Mouse (Mus musculus): Measurements from ENCODE around the gene Mbd5. TPM values are rescaled to one million over a fixed set of nuclear protein-coding genes. Genes with fewer than 3 reads are reported as not detected.

Mbd5 gene
- polyA plus RNA-seq, 1 experiment from 2014 or later, result 33.9 TPM

DNA sequence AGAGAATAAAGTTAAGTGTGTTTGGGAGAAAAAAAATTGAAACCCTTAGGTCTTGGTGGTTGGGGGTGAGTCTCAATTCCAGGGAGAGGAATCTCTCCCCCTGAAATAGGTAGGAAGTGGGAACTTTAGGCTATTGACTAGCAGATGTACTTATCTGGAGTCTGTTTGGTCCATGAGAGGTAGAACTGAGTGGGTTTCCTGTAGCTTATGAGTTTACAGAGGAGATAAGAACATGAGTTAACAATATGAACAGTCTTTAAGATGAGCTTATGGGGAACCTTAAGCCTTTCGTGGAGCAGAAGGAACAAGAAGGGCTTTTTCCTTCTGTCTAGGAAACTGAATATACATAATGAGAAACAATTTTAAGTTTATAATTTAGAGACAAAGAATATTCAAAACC, 404.8 kb downstream of the Mbd5 start:
- Histone ChIP-seq H3K4me2 (replicated peaks) (no peak overlapping the region), H3K4me3 (no peak overlapping the region), H3K27ac (replicated peaks) (no peak overlapping the region), H3K27me3 (no peaks in the 10 kb centered on the region), H3K36me3 (no peaks in the 10 kb centered on the region), H3K9me3 (no peaks in the 10 kb centered on the region), H3K4me1 (no peaks in the 10 kb centered on the region), H3K9ac (replicated peaks) (no peak overlapping the region)
- WGBS, result 89% methylated on average over 1 of the region's 1 CpGs
- no peak for ATAC-seq (replicated peaks)

DNA sequence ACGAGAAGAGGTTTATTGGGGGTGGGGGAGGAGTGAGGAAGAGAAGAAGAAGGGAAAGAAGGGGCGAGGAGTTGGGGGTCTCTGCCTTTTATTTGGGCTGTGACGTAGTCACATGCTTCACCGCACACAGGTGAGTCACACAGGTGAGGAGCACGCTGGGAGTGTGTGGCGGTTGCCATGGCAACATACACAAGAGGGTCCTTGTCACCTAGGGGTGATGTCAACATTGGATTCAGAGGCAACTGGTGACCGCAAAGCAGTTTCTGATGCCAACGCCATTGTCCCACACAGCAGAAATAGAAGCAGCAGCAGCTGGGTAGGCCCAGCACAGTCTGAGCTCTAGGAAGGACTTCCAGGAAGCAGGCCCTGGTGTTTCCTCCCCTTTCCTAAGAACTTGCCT, 406.6 kb downstream of the Mbd5 start:
- ATAC-seq (replicated peaks), result 0 out of 2 replicates have a peak, but pooled peaks have one; percentile 11
- Histone ChIP-seq H3K4me3 (no peak overlapping the region), H3K27ac (replicated peaks) (no peak overlapping the region), H3K4me1 (no peaks in the 10 kb centered on the region), H3K9ac (replicated peaks) (no peak overlapping the region), H3K27me3 (no peaks in the 10 kb centered on the region), H3K36me3 (no peaks in the 10 kb centered on the region), H3K9me3 (no peaks in the 10 kb centered on the region), H3K4me2 (replicated peaks) (no peak overlapping the region)
- 87% methylated on average over 8 of the region's 8 CpGs for WGBS

DNA sequence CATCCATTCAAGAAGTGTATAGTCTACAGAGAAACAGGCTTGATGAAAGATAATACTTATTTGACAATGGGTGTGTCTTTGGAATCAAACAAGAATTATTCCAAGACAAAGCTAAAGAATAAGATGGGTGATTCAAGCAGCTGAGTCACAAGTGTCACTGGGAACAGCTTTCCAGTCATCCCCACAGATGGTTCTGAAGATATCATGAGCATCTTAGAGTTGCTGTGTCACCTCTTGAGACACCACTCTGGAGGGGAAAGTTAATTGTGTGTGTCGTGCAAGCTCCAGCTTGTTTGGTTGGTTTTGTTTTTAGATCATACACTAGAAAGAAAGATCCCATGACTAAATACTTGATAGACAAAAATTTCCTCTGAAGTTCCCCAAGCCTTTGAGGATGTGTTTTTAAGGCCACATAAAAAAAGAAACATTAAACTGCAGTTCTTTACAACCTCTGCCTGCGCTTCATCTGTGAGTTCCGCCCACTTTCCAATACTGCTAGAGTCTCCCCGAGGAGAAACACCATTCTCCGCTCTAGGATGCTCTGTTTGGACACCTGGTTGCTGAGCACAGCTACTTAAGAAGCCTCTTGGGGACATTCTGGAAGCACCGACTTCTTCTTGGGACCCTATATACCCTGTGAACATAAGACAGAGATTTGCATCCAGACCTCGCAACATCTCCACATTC, 409.0 kb downstream of the Mbd5 start:
- no peak overlapping the region for H3K4me2 ChIP-seq (replicated peaks)
- H3K9me3 ChIP-seq, result no peaks in the 10 kb centered on the region
- 90% methylated on average over 7 of the region's 7 CpGs for WGBS
- no peaks in the 10 kb centered on the region for H3K4me1 ChIP-seq
- no peak for ATAC-seq (replicated peaks)
- no peak overlapping the region for H3K9ac ChIP-seq (replicated peaks)
- no peak overlapping the region for H3K27ac ChIP-seq (replicated peaks)
- no peaks in the 10 kb centered on the region for H3K27me3 ChIP-seq
- no peak overlapping the region for H3K4me3 ChIP-seq
- no peaks in the 10 kb centered on the region for H3K36me3 ChIP-seq

DNA sequence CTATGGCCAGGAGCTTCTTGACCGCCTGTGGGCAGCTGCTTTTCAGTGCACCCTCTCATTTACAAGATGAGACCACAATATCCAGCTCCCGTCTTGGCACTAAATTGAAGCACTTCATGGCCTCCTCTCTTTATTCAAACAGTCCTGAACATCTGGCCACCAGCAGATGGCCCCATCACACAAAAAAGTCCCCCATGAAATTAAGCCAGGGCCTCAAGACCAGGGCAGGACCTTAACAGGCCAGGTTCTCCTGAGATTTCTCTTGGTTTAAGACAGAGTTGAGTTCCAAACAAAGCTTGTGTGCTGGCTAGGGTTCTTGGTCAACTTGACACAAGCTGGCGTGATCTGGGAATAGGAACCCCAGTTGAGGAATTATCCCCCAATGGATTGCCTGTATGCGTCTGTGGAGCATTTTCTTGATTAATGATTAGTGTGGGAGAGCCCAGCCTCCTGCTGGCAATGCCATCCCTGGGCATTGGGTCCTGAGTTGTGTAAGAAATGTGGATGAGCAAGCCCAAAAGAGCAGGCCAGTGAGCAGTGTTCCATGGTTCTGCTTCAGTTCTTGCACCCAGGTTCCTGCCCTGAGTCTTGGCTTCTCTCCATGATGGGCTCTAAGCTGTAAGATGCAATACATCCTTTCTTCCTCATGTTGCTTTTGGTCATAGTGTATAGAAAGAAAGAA, 409.7 kb downstream of the Mbd5 start:
- H3K36me3 ChIP-seq, result no peaks in the 10 kb centered on the region
- H3K9me3 ChIP-seq, result no peaks in the 10 kb centered on the region
- no peak overlapping the region for H3K9ac ChIP-seq (replicated peaks)
- no peak overlapping the region for H3K4me2 ChIP-seq (replicated peaks)
- no peak overlapping the region for H3K27ac ChIP-seq (replicated peaks)
- H3K27me3 ChIP-seq, result no peaks in the 10 kb centered on the region
- WGBS, result 65% methylated on average over 4 of the region's 4 CpGs
- no peak overlapping the region for H3K4me3 ChIP-seq
- no peaks in the 10 kb centered on the region for H3K4me1 ChIP-seq
- ATAC-seq (replicated peaks), result no peak

DNA sequence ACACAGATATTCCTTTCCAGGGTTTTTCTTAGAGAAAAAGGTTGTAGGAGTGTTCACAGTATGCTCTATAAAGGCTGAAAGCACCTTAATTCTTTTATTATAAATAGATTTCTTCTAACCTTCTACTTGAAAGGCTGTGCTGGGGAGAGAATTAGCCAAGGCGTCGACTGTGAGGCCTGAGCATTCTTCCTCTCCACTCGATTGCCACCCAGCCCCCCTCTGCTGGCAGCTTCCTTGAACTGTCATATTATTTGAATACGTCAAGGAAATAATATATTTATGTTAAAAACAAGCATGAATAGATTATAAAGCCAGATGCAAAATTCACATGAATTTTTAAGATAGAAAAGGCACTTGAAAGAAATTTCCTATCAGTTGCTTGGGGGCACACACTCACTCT, 410.4 kb downstream of the Mbd5 start:
- no peaks in the 10 kb centered on the region for H3K4me1 ChIP-seq
- H3K36me3 ChIP-seq, result no peaks in the 10 kb centered on the region
- H3K9ac ChIP-seq (replicated peaks), result no peak overlapping the region
- no peak for ATAC-seq (replicated peaks)
- 66% methylated on average over 4 of the region's 4 CpGs for WGBS
- no peak overlapping the region for H3K4me3 ChIP-seq
- H3K27me3 ChIP-seq, result no peaks in the 10 kb centered on the region
- no peak overlapping the region for H3K4me2 ChIP-seq (replicated peaks)
- H3K9me3 ChIP-seq, result no peaks in the 10 kb centered on the region
- H3K27ac ChIP-seq (replicated peaks), result no peak overlapping the region

DNA sequence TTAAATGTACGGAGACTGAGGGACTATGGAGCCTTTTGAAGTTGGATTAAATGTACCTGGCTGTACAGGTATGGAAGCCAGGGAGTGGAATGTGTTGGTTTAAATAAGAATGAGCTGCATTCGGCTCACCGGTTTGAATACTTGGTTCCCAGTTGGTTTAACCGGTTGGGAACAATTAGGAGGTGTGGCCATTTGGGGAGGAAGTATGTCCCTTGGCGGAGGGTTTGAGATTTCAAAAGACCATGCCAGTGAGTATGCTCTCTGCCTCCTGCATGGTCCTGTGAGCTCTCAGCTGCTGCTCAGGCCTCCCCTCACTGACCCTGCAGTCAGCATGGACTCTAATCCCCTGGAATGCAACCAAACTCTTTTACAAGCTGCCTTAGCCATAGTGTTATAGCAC, 415.2 kb downstream of the Mbd5 start:
- ATAC-seq (replicated peaks), result no peak
- Histone ChIP-seq H3K27ac (replicated peaks) (no peak overlapping the region), H3K36me3 (no peaks in the 10 kb centered on the region), H3K4me2 (replicated peaks) (no peak overlapping the region), H3K9ac (replicated peaks) (no peak overlapping the region), H3K9me3 (no peaks in the 10 kb centered on the region), H3K27me3 (no peaks in the 10 kb centered on the region), H3K4me1 (no peaks in the 10 kb centered on the region), H3K4me3 (no peak overlapping the region)
- WGBS, result 41% methylated on average over 5 of the region's 5 CpGs

DNA sequence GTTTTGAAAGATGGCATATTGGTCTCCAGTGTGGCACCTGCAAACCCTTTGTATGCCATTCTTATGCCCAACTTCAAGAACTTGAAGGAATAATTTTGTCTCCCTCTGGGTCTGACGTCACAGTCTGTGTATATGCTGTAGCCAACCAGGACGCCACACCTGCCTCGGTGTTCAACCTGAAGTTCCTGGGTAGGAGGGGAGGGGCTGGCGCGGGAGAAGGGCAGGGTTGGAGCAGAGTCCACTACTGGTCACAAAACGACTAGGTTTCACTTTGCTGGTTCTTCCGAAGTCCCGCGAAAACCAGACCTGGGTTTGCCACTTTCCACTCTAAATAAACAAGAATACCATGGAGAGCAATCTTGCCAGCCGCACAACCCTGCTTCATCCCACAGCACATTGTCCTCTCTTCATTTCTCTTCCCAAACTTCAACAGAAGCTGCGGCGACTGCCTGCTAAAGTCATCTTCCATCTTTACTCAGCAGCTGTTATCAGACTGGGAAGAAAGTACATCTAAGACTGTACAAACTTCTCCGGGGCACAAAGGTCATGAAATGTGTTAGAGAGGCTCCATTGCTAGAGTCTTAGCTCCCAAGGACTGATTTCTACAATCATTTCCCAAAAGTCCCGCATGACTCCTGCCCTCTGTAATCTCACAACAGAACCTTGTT, 417.7 kb downstream of the Mbd5 start:
- WGBS, result 91% methylated on average over 14 of the region's 14 CpGs
- Histone ChIP-seq H3K4me2 (replicated peaks) (no peak overlapping the region), H3K4me1 (no peaks in the 10 kb centered on the region), H3K36me3 (no peaks in the 10 kb centered on the region), H3K27me3 (no peaks in the 10 kb centered on the region), H3K9me3 (no peaks in the 10 kb centered on the region), H3K27ac (replicated peaks) (no peak overlapping the region), H3K4me3 (no peak overlapping the region), H3K9ac (replicated peaks) (no peak overlapping the region)
- ATAC-seq (replicated peaks), result no peak

DNA sequence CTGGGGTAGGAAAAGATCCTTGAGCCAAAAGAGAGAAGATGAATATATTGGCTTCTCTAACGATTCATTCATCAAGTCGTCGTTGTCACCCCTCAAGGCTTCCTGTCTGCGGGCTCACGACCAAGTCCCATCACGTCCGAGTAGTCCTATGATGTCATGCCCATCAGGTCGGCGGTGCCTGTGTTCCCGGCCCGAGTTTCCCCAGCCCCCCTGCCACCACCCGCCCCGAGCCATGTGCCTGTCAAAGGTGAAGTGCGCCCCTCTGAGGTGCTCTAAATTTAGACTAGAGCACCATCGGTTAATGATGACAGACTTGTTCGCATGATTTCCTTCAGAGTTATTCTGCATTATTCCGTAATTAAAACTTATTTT, 418.2 kb downstream of the Mbd5 start:
- H3K36me3 ChIP-seq, result no peaks in the 10 kb centered on the region
- H3K4me1 ChIP-seq, result no peaks in the 10 kb centered on the region
- H3K9me3 ChIP-seq, result no peaks in the 10 kb centered on the region
- no peak overlapping the region for H3K4me2 ChIP-seq (replicated peaks)
- no peak overlapping the region for H3K9ac ChIP-seq (replicated peaks)
- ATAC-seq (replicated peaks), result no peak
- 72% methylated on average over 17 of the region's 17 CpGs for WGBS
- H3K27ac ChIP-seq (replicated peaks), result no peak overlapping the region
- no peaks in the 10 kb centered on the region for H3K27me3 ChIP-seq
- no peak overlapping the region for H3K4me3 ChIP-seq

DNA sequence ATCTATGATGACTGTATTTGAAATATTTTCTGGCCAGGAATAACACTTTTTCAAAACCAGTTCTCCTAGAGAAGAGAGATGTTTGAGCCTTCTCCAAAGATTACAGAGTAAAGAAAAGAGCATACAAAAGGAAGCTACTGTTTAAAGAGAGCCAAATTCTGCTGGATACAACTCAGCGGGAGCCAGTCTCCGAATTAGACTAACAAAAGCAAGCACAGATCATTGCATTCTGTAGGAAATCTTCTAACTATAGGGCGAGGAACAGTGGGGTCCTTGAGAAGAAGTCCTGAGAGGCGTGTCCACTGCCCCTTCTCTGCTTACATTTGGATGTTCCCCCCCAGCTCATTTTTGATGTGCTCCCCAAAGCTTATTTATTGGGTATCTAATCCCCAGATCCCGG, 422.3 kb downstream of the Mbd5 start:
- Histone ChIP-seq H3K9me3 (no peaks in the 10 kb centered on the region), H3K36me3 (no peaks in the 10 kb centered on the region), H3K4me1 (no peaks in the 10 kb centered on the region), H3K27me3 (no peaks in the 10 kb centered on the region), H3K27ac (replicated peaks) (no peak overlapping the region), H3K4me3 (no peak overlapping the region), H3K4me2 (replicated peaks) (no peak overlapping the region), H3K9ac (replicated peaks) (no peak overlapping the region)
- ATAC-seq (replicated peaks), result no peak
- 44% methylated on average over 5 of the region's 5 CpGs for WGBS

DNA sequence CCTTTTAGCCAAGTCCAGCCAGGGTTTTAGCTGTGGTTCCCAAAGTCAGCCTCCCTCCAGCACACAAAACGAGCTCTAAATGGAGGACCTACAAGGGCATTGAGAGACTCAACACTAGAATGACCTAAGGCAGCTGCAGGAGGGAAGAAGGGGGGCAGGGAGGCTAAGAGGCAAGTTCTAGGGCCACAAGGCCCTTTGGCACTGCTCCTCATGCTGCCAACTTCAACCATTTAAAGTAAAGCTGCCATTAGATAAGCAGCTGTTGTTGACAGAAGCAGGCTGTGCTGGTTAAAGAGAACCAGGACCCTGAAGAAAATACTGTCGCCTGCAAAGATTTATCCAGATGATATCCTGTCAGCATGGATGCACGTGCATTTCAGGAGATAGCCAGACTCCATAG, 423.3 kb downstream of the Mbd5 start:
- no peak overlapping the region for H3K4me2 ChIP-seq (replicated peaks)
- 62% methylated on average over 3 of the region's 3 CpGs for WGBS
- no peaks in the 10 kb centered on the region for H3K36me3 ChIP-seq

More for the DNA sequence above, 423.3 kb downstream of the Mbd5 start:
- Histone ChIP-seq H3K4me3 (no peak overlapping the region), H3K9ac (replicated peaks) (no peak overlapping the region), H3K27ac (replicated peaks) (no peak overlapping the region), H3K9me3 (no peaks in the 10 kb centered on the region), H3K4me1 (no peaks in the 10 kb centered on the region), H3K27me3 (no peaks in the 10 kb centered on the region)
- ATAC-seq (replicated peaks), result no peak

Measured in forebrain, embryonic 15.5 days (tissue).